Mouse (Mus musculus) hindlimb bud, embryonic 11.5 days (tissue): Measurements from ENCODE around the gene Arrdc2.
A peak's percentile ranks its signal among the peaks of the same experiment; 100 is the strongest.

ENCODE experiments used
- DNase-seq: peaks from one replicate; pipeline ENCODE4 v3.0.0-alpha.2; 2012; ENCODE audit warnings: low read depth, low spot score; ENCODE audit errors: extremely low spot score

The Arrdc2 gene

DNA sequence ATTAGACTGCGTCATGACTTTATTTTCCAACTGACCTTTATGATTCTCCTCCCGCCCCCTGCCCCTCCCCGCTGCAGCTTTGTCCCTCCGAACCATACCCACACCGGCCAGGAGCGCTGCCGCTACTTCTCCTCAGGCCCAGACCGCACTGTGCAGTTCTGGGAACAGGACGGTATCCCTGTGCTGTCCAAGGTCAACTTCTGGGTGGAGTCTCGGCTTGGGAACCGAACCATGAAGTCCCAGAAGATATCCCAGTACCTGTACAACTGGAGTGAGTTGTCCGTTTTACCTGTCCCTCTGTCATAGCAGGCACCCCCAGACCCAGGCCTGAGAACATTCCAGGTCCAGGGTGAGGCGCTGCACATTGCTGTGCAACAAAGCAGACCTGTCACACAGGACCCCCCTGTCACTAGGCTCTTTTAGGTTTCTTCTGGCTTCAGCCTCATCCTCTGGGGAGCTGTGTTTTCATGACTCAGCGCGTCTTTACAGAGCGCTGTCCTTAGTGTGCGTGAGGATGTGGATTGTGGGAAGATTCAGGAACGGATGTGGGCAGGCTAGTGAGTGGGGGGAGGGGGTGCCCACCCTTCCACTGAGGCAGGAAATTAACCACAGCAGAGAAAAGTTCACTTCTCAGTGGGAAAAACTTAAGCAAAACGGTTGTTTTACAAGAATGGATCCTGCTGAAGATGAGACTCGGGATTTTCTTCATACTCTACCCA lies 28.4 kb downstream of the Arrdc2 start:
- DNase-seq, result no peak

DNA sequence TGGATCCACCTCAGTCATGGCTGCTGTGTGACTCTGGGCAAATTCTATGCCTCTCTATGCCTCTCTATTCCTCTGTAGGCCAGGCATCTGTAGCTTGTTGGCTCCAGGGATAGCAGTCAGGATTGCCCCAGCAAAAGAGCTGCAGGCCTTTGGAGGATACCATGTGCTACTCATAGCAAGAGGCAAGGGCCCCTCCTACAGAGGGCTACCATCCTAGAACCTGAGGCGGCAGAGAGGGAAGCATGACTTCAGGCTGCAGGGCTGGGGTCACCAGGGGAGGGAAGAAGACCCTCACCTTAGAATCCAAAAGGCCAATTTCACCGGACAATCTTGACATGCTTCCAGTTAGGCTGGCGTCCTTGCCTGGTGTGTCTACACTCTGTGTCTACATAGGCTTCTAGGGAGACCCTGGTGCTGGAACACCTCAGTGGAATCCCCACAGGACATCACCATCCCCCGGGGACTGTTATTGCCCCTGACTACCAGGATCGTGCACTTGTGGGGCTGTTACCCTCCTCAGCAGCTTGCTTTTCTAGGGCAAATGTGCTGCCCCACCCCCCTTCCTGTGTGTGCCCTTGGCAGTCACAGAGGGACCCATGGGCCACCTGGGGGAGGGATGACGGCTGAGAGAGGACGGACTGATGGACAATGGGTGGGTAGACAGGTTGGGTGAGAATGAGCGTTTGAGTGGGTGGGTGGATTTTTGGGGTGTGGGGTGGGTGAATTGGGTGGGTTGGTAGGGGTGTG lies 30.4 kb downstream of the Arrdc2 start:
- no peak for DNase-seq

DNA sequence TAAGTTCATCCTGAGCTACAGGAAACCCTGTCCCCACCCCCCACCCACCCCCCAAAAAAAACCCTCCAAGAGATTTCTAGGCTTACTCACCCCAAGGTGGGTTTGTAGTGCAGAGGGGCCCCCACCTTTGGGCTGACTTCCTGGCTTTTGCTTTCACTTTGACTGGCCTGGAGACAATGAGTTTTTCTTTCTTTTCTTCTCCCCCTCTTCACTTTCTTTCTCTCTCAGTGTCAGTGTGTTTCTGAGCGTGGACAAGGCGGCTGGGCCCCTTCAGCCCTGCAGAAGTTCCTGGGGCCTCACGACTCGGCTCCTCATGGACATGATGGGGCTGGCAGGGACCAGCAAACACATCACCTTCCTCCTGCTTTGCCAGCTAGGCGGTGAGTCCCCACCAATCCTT lies 31.3 kb downstream of the Arrdc2 start, which contains the start of gene Il12rb1:
TSS of gene Il12rb1 (plus strand) at position 211 of the 400 bp plus-strand sequence.
- no peak for DNase-seq

DNA sequence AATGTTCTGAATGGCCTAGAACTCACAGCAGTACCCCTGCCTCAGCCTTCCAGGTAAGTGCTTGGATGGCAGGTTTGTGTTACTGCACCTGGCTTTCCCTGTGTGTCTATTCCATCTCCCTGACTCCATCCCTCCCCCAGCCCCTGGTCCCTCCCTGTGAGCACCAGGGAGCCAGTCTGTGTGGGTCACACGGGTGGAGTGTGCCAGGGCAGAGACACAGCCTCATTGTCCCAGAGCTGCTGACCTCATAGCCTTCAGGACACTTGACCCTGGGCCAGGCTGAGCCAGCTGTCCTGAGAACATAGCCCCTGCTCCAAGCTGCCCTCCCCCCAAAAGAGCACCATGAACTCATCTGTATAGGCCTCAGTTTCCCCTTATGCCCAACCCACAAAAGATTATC lies 32.2 kb downstream of the Arrdc2 start:
- DNase-seq, result no peak

DNA sequence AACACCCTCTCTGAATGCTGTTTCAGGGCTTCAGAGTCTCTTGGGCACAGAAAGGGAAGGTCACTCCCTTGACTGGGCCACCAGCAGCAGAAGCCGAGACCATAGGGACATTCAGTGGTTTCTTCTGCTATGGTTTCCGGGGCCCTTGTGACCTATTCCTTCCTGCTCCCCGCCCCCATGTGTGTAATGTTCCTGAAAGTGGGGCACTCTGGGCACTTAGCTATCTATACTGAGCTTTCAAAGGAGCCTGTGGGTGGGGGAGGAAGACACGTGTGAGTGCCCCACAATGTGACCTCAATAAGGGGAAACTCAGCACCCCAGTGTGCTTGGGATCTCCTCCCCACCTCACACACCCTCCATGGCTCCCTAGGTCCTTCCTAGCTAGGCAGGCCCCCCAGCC lies 33.0 kb downstream of the Arrdc2 start:
- no peak for DNase-seq

DNA sequence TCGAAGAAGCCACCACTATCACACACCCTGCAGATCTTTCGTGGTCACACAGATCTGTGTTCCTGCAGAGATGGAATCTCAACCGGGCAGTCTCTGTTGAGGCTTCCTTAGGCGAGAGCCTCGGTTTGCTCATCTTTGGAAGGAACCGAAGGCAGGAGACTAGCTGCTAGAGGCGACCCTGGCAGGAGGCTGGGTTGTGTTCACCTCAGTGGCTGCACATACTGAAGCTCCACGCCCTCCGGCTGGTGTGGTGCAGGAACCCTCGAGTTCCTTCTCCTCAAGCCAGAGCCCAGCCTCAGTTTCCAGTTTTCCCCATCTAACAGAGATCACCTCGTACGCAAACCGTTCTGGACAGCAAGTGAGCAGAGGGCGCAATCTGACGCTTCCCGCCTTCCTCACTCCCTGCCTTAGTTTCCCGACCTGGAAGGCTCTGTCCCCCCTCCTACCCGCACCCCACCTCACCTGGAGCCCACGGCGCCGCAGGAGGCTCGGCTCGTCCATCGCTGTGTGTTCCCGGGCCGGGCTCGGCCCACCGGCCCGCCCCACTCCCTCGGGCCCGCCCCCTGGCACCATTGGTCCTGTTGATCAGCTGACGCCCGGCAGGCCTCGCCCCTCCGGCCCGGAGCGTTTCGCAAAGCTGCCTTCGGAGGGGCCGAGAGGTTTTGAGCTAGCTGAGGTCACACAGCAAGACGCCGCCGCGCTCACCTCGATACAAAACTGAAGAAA lies 34.9 kb downstream of the Arrdc2 start, which contains the start of gene Mast3:
TSS of gene Mast3 (minus strand) at position 574 of the 726 bp plus-strand sequence.
- DNase-seq, result no peak

DNA sequence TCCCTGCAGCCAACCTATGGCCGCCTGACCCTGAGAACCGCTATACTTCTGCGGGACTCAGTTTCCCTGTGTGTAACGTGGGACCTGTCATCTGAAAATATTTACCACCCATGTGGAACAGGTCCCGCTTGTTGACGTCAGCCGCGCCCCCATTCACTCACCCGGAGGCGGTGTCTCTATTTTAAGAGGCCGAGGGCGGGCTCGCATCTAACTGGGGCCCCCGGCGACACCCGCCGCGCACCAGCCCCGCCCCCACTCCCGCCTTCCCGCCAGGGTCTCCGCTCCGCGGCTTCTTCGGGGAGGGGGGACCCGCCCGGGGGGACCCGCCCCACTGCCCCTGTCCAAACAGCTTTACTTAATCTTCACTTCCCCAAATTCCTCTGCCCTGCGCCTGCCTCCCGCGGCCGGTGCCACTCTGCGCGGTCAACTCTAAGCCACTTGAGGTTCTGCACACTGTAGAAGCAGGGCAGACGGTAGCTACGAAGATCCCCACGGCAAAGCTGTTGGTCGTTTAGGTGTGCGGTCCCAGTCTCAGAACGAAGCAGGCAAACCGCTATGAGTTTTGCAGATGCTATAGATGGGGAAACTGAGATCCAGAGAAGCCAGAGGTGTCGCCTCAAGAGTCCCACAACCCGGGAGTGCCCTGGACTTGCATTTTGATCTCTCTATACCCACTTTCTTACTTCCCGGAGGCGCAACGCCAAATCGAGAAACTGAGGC lies 35.6 kb downstream of the Arrdc2 start:
- no peak for DNase-seq

DNA sequence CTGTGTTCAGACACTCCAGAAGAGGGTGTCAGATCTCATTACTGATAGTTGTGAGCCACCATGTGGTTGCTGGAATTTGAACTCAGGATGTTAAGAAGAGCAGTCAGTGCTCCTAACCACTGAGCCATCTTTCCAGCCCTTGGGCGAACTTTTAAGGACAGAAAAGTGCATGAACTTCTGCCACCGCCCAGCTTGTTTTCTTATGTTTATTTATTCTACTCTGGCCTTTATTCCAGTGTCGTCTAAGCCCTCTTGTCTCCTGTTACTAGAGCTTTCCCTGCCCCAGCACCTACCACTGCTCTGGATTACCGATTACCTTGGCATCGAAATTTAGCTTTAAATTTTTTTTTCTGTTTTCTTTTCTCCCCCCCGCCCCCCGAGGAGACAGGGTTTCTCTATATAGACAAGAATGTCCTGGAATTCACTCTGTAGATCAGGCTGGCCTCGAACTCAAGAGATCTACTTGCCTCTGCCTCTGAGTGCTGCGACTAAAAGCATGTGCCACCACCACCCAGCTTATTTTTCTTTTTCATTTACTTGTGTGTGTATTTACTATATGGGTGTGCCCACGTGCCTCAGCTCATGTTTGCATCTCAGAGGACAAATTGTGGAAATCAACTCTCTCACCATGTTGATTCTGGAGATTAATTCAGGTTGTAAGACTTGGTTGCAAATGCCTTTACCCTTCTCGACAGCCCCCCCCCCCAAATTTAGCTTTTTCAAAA lies 36.6 kb downstream of the Arrdc2 start:
- DNase-seq, result no peak

DNA sequence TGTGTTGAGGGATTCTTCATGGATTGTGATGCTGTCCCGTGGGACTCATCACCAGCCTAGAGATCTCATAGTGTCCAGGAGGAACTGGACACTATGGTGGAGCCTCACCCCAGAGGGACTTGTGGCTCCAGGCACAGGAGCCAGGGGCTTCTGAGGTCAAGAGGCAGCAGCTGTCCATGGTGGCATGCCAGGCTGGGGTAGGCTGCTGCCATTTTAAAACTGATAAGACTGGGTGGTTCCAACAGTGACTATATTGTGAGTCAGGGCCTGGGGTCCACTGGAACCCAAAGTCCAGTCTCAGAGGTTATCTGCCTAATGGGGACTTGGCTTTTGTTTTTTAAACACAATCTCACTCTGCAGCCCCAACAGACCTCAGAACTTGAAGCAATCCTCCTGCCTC lies 37.7 kb downstream of the Arrdc2 start:
- no peak for DNase-seq

DNA sequence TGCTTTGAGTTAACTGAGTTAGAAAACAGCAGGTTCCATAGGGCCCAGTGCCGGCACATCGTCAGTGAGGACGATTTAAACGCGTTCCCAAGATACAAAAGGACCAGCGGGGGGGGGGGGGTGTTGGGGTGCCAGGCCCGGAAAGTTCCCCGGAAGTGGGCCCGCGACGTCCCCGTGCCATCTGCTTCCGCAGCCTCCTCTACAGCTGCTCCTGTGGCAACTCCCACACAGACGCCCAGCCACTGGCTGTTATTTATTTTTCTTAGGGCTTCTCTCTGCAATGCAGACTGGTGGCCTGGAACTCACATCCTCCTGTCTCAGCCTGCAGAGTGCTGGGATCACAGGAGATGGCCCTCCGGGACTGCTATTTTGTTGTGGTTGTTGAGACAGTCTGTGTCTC lies 38.4 kb downstream of the Arrdc2 start:
- no peak for DNase-seq

DNA sequence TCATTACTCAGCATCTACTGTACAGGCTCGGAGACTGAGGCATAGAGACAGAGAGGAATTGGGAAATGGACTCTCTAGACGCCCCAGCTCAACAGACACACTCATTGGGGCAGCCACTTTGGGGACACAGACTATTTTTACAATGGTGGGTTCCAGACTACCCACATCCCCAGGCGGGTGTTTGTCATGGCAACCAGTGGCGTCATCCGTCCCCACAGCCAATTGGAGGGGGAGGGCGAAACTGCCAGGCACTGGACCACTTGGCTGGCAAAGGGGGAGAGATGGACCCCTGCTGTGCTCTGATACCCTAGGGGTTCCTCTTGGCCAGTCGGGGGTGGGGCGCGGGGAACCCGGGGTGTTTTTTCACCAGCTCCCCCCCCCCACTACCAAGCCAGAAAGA lies 38.9 kb downstream of the Arrdc2 start:
- no peak for DNase-seq

DNA sequence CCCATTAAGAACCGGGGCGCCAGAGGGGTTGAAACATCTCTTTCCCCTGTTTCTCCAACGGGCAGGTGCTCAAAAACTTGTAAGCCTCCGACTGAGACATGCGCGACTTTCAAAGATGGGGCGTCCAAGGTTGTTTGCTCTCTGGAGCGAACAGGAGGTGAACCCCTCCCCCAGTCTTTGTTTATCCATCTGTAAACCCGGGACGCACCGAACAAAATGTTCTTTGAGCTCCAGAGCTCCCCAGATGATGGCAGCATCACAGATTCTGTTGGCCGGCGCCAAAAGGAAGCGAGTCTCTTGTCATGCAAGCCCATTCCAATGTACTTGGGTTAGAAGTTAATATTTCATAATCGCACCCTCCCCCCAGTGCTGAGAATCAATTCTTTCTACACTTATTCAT lies 41.2 kb downstream of the Arrdc2 start:
- DNase-seq, result no peak

DNA sequence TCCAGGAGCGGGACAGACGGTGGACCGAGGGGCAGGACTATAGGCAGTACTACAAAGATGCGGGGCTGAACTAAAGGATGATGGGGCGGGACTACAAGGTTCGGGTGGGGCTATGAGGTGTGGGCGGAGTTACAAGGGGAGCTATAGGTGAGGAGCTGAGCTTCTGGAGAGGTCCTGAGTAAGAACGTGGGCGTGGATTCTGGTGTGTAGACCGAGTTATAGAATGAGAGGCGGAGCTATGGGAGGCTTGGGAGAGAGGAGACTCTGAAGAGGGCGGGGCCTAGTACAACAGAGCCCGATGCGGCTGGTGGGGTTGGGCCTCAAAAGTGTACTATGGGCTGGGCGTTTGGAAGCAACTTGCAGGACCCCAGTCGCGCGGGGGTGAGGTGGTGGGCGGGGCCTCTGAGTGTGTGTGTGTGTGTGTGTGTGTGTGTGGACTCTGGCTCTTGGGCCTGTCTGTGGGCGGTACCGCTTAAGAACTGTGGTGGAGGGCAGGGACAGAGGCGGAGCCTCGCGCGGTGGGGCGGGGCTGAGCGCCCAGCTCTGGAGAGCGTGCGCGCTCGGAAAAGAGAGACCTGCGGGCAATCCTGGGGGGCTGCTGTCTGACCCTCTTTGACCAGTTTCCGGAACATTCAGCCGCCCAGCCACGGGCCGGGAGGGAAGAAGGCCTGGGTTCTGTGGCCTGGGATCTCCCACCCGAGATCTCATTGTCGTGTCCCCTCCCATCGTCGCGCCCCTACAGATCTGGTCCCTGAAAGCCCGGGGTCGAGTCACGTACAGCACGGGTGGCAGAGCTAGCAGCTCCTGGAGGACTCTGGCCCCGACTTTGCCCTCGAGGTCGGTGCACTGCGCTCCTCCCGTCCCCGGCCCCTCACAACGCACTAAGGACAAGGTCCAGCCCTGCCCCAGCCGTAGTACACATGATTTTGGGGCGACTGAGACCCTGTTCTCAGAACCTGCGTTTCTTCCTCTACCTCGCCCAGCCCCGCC lies 42.1 kb downstream of the Arrdc2 start:
- peak; percentile 79 for DNase-seq

DNA sequence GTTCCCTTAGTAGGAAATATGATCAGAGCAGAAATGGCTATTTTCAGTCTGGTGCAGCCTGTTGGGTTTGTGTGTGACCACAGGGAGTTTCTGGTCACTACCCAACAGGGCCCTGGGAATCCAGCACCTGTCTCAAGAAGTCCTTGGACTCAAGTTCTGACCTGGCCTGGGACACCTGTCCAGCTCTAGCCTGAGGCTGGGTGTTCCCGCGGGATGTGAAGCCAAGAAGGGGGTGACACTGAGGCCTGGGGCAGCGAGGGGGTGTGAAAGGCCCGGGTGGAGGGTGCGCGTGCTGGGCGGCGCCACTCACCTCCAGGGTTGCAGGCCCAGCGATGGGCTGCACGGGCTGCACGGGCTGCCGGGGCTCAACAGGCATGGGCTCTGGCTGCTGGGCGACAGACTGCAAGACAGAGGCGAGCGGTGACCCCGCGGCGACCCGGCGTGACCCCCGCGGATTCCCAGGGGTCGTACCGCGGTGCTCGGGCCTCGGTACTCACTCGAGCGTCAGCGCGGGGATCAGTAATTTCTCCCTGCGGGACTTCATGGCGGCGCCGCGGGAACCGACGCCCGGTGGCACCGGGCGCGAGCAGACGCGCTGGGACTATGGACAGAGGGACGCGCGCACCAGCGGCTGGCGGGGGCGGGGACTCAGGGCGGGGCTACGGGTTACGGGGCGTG lies 43.0 kb downstream of the Arrdc2 start:
- no peak for DNase-seq

DNA sequence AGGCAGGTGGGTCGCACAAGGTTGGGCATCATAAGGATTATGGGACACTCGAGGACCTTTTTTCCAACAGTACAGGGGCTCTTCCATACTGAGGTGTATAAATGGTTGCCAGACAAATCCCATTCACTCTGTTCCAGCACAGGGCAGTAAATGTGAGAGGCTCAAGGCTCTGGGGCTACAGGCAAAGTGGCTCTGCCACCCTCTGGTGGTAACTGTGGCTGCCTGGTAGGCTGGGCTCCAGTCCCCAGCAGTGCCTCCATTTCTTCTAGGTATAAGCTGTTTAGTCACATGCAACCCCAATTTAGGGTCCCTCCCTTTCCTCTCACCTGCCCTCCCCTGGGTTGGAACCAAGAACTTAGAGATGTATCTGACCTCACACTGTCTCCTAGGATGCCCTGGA lies 44.1 kb downstream of the Arrdc2 start:
- DNase-seq, result no peak

DNA sequence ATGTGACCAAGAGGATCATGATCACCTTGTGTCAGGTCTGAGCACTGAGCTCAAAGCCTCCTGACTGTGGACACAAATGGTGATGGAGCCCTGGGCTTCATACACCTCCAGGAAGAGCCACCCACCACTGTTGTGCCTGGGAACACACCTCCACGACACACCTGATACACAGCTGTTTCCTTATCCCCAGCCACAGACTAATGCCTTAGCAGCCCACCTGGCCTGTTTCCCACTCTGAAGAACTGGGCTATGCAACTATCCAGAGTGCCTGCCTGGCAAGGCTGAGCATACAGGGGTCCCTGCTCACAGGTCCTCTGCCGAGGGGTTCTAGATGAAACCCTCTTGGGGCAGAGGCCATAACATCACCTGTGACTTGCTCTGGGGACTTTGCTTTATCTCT lies 45.3 kb downstream of the Arrdc2 start:
- DNase-seq, result no peak

DNA sequence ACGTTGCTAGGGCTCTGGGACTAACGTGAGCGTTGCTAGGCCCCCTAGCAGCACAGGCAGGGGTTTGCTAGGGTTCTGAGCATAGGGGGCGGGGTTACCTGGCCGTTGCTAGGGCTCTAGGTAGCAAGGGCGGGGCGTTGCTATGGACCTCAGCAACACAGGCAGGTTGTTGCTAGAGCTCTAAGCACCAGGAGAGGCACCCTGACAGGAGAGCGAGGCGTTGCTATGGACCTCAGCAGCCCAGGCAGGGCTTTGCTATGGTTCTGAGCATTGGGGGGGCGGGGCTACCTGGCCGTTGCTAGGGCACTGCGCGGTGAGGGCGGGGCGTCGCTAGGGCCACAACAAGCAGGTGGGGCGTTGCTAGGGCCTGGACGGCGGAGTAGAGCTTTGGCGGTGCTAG lies 46.8 kb downstream of the Arrdc2 start:
- no peak for DNase-seq

DNA sequence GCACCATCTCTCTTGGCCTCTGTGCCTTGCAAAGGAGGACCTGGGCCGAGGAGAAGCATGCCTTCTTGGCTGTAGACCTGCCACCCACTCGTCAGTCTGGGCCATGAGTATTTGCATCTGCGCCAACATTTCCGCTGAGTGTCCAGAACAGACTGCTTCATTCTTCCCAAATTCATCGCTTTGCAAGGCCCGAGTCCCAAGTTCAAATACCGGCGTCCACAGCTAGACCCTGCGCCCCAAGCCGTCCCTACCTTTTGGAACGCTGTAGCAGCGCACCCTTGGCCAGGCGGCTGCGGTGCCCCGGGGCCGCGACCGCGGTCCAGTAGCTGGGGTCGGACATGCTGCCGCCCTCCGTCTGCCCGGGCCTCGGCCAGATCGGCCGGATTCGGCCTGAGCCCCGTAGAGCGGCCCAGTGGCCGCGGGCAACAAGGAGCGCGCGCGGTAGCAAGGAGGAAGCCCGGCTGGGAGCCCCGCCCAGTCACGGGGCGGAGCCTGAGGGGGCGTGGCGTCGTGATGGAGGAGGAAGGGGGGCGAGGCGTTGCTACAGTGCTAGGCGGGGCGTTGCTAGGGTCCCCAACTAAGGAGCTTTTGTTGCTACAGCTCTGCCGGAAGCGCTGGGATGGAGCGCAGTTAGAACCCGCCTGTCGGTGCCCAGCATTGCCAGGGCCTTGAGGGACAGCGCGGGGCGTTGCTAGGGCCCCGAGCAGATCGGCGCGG lies 47.4 kb downstream of the Arrdc2 start:
- DNase-seq, result peak; percentile 71
